Comparison of ENCODE assay signal across 20 mouse cellular contexts in the genomic region with DNA sequence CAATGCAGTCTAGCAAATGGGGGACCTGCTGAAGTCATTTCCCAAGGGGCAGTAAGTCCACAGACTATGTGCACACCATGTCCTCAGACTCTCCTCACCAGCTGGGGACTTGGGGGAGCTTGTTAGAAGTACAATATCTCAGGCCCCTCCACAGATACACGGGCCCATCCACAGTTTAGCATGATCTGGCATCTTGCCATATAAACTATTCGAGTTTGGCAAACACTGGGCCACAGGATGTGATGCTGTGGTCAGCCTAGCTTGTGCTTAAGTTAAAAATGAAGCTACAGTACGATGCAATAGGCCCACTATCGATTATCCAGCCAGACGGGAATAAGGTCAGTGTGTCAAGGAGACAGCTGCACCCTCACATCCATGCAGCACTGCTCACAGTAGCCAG.
DNase-seq lines count a peak whose midpoint lies in the region; ATAC-seq and TF ChIP-seq lines count a peak whose summit lies in the region.
"Had no signal": no experiment of that assay in that cellular context is flagged by ENCODE, and none has a peak within 500 bp of the region (broad histone marks: within the 10 kb centered on the region; RNA-seq: fewer than 3 reads in every experiment).

No protein-coding gene starts in this region.

- H3K9me3 ChIP-seq in hindbrain, embryonic 14.5 days (ENCODE audit: control insufficient read depth, low read length), result no peaks in the 10 kb centered on the region
- H3K9me3 ChIP-seq in hindbrain, embryonic 13.5 days, result no peaks in the 10 kb centered on the region
- H3K9me3 ChIP-seq in limb, embryonic 15.5 days, result no peaks in the 10 kb centered on the region
- no peaks in the 10 kb centered on the region for H3K9me3 ChIP-seq in limb, embryonic 10.5 days (replicated peaks)
- H3K9me3 ChIP-seq: embryonic facial prominence, embryonic 12.5 days; forebrain, embryonic 12.5 days; heart, embryonic 13.5 days had no signal

- no peak overlapping the region for H3K27ac ChIP-seq in hindbrain, embryonic 14.5 days
- no peak overlapping the region for H3K27ac ChIP-seq in hindbrain, embryonic 13.5 days
- no peak overlapping the region for H3K27ac ChIP-seq in limb, embryonic 15.5 days
- H3K27ac ChIP-seq in limb, embryonic 10.5 days, result no peak overlapping the region
- H3K27ac ChIP-seq: embryonic facial prominence, embryonic 12.5 days; forebrain, embryonic 12.5 days; heart, embryonic 13.5 days; hindbrain, postnatal 0 days had no signal

- ATAC-seq in hindbrain, embryonic 14.5 days (ENCODE audit: low FRiP score), result peak; percentile 31; the same call in 1 of the 2 replicates
- ATAC-seq in hindbrain, embryonic 13.5 days (ENCODE audit: low FRiP score), result no peak
- ATAC-seq in limb, embryonic 15.5 days (ENCODE audit: insufficient number of reproducible peaks, low FRiP score, low TSS enrichment, low read depth), result 0 out of 2 replicates have a peak, but pooled peaks have one; percentile 35
- ATAC-seq: forebrain, embryonic 16.5 days; hindbrain, postnatal 0 days had no signal

- H3K27me3 ChIP-seq in hindbrain, embryonic 14.5 days (ENCODE audit: control insufficient read depth, insufficient read depth, low read length), result no peaks in the 10 kb centered on the region
- no peaks in the 10 kb centered on the region for H3K27me3 ChIP-seq in hindbrain, embryonic 13.5 days
- H3K27me3 ChIP-seq in limb, embryonic 15.5 days, result no peaks in the 10 kb centered on the region
- H3K27me3 ChIP-seq in limb, embryonic 10.5 days (ENCODE audit: low read depth, poor library complexity, severe bottlenecking), result no peaks in the 10 kb centered on the region
- H3K27me3 ChIP-seq: CH12.LX; embryonic facial prominence, embryonic 12.5 days; forebrain, embryonic 12.5 days; heart, embryonic 13.5 days had no signal

- TF ChIP-seq CTCF in lung, adult 2 months (IDR thresholded peaks at IDR 0.05; ENCODE audit: insufficient read depth, low read length), result no peak

- no peak overlapping the region for H3K4me2 ChIP-seq in hindbrain, embryonic 14.5 days (replicated peaks)
- H3K4me2 ChIP-seq in hindbrain, embryonic 13.5 days, result no peak overlapping the region
- H3K4me2 ChIP-seq in limb, embryonic 15.5 days, result no peak overlapping the region
- H3K4me2 ChIP-seq: embryonic facial prominence, embryonic 12.5 days; forebrain, embryonic 12.5 days; heart, embryonic 13.5 days had no signal

- 0 out of 2 replicates have a peak, but pooled peaks cover 5% of the 10 kb centered on the region for H3K4me1 ChIP-seq in hindbrain, embryonic 14.5 days (replicated peaks; ENCODE audit: control insufficient read depth, insufficient read depth, low read length)
- peaks cover 9% of the 10 kb centered on the region; the same call in 1 of the 2 replicates for H3K4me1 ChIP-seq in hindbrain, embryonic 13.5 days (replicated peaks)
- peaks cover 18% of the 10 kb centered on the region; the same call in 1 of the 2 replicates for H3K4me1 ChIP-seq in limb, embryonic 15.5 days
- H3K4me1 ChIP-seq in limb, embryonic 10.5 days, result peaks cover 54% of the 10 kb centered on the region
- H3K4me1 ChIP-seq in lung, adult 2 months (ENCODE audit: control insufficient read depth, insufficient read depth, low read length), result peaks cover 3% of the 10 kb centered on the region; the same call in 1 of the 2 replicates
- H3K4me1 ChIP-seq: forebrain, embryonic 12.5 days had no signal

- H3K9ac ChIP-seq in hindbrain, embryonic 14.5 days, result no peak overlapping the region
- H3K9ac ChIP-seq in hindbrain, embryonic 13.5 days, result no peak overlapping the region
- no peak overlapping the region for H3K9ac ChIP-seq in limb, embryonic 15.5 days
- H3K9ac ChIP-seq: embryonic facial prominence, embryonic 12.5 days; forebrain, embryonic 12.5 days; heart, embryonic 13.5 days had no signal

- no peak for TF ChIP-seq POLR2A in lung, adult 2 months (IDR thresholded peaks at IDR 0.05; ENCODE audit: borderline replicate concordance, extremely low read depth, low read depth, low read length)

- no peak for DNase-seq in hindbrain, embryonic 14.5 days (ENCODE audit: low spot score)
- no peak for DNase-seq in limb, embryonic 10.5 days (ENCODE audit: low spot score)
- peak; percentile 44 for DNase-seq in lung, postnatal 10 days
- no peak for DNase-seq in lung, adult 2 months
- DNase-seq in NIH3T3 (ENCODE audit: low read depth), result peak; percentile 15
- no peak for DNase-seq in gastrocnemius, postnatal 25 days
- DNase-seq: adrenal gland, postnatal 10 days; cerebellum, adult 11 months; cerebellum, adult 8-10 months; cerebellum, postnatal 25 days; gastrocnemius, postnatal 10 days; heart, postnatal 36 days had no signal

- no peaks in the 10 kb centered on the region for H3K36me3 ChIP-seq in hindbrain, embryonic 14.5 days (replicated peaks; ENCODE audit: control insufficient read depth, insufficient read depth)
- no peaks in the 10 kb centered on the region for H3K36me3 ChIP-seq in hindbrain, embryonic 13.5 days
- H3K36me3 ChIP-seq in limb, embryonic 15.5 days, result no peaks in the 10 kb centered on the region
- no peaks in the 10 kb centered on the region for H3K36me3 ChIP-seq in limb, embryonic 10.5 days
- H3K36me3 ChIP-seq: embryonic facial prominence, embryonic 12.5 days; forebrain, embryonic 12.5 days; heart, embryonic 13.5 days had no signal

- WGBS in hindbrain, embryonic 14.5 days, result 40% methylated on average over 5 of the region's 5 CpGs
- 34% methylated on average over 5 of the region's 5 CpGs for WGBS in hindbrain, embryonic 13.5 days
- WGBS in limb, embryonic 15.5 days, result 47% methylated on average over 5 of the region's 5 CpGs
- WGBS in limb, embryonic 10.5 days, result 76% methylated on average over 5 of the region's 5 CpGs
- WGBS in lung, adult 2 months, result 20% methylated on average over 5 of the region's 5 CpGs

- no peak overlapping the region for H3K4me3 ChIP-seq in hindbrain, embryonic 14.5 days (replicated peaks; ENCODE audit: low read length)
- H3K4me3 ChIP-seq in hindbrain, embryonic 13.5 days, result no peak overlapping the region
- H3K4me3 ChIP-seq in limb, embryonic 15.5 days, result no peak overlapping the region
- no peak overlapping the region for H3K4me3 ChIP-seq in limb, embryonic 10.5 days
- H3K4me3 ChIP-seq in lung, adult 2 months (replicated peaks; ENCODE audit: extremely low read depth, low read depth, low read length), result no peak overlapping the region
- H3K4me3 ChIP-seq: embryonic facial prominence, embryonic 12.5 days; forebrain, embryonic 12.5 days; heart, embryonic 13.5 days had no signal

Comparison
In these comparisons a context has a peak if more than half of its experiments do, and no peak if none do; other contexts are left out.
1. DNase-seq: peak in lung, postnatal 10 days (single experiment) and NIH3T3 (single experiment); none in hindbrain, embryonic 14.5 days (single experiment), limb, embryonic 10.5 days (single experiment), lung, adult 2 months (single experiment) and gastrocnemius, postnatal 25 days (single experiment).